Mouse (Mus musculus) kidney, postnatal 0 days (tissue): ENCODE measurements around the gene Acp7. TPM values are rescaled to one million over a fixed set of nuclear protein-coding genes. Genes with fewer than 3 reads are reported as not detected.

Experiments
- ATAC-seq: fragments of 200-750 bp; cut with Nextera tagmentation; replicated peaks from 2 replicates; pipeline ENCODE4 v1.8.0; 2017; ENCODE audit warnings: low read depth, moderate number of reproducible peaks, moderate TSS enrichment, moderate library complexity; ENCODE audit not compliant: low FRiP score
- DNase-seq: peaks from one replicate; pipeline ENCODE4 v3.0.0-alpha.2; 2016; ENCODE audit warnings: low spot score
- H3K27ac ChIP-seq: fragments of 300-500 bp; sonication (generic); 2 replicates; pipeline ENCODE4 v1.5.1; 2014; ENCODE audit warnings: mild to moderate bottlenecking
- H3K27me3 ChIP-seq: fragments of 300-500 bp; sonication (generic); 2 replicates; pipeline ENCODE4 v1.6.1; 2014; ENCODE audit warnings: low read length, mixed read lengths; ENCODE audit not compliant: insufficient read depth
- H3K36me3 ChIP-seq: fragments of 300-500 bp; sonication (generic); 2 replicates; pipeline ENCODE4 v1.6.1; 2014; ENCODE audit warnings: low read length, mixed read lengths; ENCODE audit not compliant: insufficient read depth
- H3K4me1 ChIP-seq: fragments of 300-500 bp; sonication (generic); replicated peaks from 2 replicates; pipeline ENCODE4 v1.6.1; 2014; ENCODE audit warnings: antibody characterized with exemption, low read length, mixed read lengths; ENCODE audit not compliant: insufficient read depth
- H3K4me2 ChIP-seq: fragments of 300-500 bp; sonication (generic); 2 replicates; pipeline ENCODE4 v1.6.1; 2014; ENCODE audit warnings: mild to moderate bottlenecking, low read length, moderate library complexity, mixed read lengths
- H3K4me3 ChIP-seq: fragments of 300-500 bp; sonication (generic); replicated peaks from 2 replicates; pipeline ENCODE4 v1.5.1; 2014; ENCODE audit warnings: low read depth, low read length
- H3K9ac ChIP-seq: fragments of 300-500 bp; sonication (generic); 2 replicates; pipeline ENCODE4 v1.6.1; 2014; ENCODE audit warnings: low read depth, low read length
- H3K9me3 ChIP-seq: fragments of 300-500 bp; sonication (generic); replicated peaks from 2 replicates; pipeline ENCODE4 v1.6.1; 2016; ENCODE audit warnings: low read length, inconsistent platforms, mixed read lengths
- CTCF ChIP-seq: IDR thresholded peaks from 2 replicates; pipeline ENCODE4 v1.5.1; 2016; ENCODE audit warnings: antibody characterized with exemption, low read depth, mild to moderate bottlenecking, moderate library complexity
- WGBS: fragments of 180-500 bp; shearing (Covaris S2); extraction: QIAGEN DNeasy Blood & Tissue Kit; methylation state at CpG from one replicate; pipeline ENCODE4 v1.1.7; 2014; 5-methylcytosine and 5-hydroxymethylcytosine counted together
- microRNA-seq: library from miRNA; unstranded; fragments of <30 nt; microRNA quantifications from one replicate; pipeline ENCODE4, GENCODE M21; 2016
- polyA plus RNA-seq: library from polyadenylated mRNA; unstranded; fragments of >200 nt; fragmentation: Nextera tagmentation; extraction: Ambion mirVana; gene quantifications from 2 replicates; pipeline ENCODE4 v1.2.1, GENCODE M21; 2015

Acp7 gene
- polyA plus RNA-seq, 1 experiment from 2014 or later = not detected

- DNase-seq (no peak), ATAC-seq (no peak)
- WGBS = 94% methylated on average over 13 of the region's 13 CpGs
- Histone ChIP-seq H3K27ac (no peak overlapping the region), H3K4me1 (peaks cover 3% of the 10 kb centered on the region; the same call in 1 of the 2 replicates), H3K27me3 (no peaks in the 10 kb centered on the region), H3K4me3 (no peak overlapping the region), H3K4me2 (no peak overlapping the region), H3K36me3 (peaks cover 68% of the 10 kb centered on the region), H3K9me3 (no peaks in the 10 kb centered on the region), H3K9ac (no peak overlapping the region)
- no peak for TF ChIP-seq CTCF
These were observed 68.2 kb downstream of the Acp7 start for GRCm38 (mm10) chr7:28562951-28563350.

GRCm38 (mm10) chr7:28562371-28562770 is 68.8 kb downstream of the Acp7 start:
- Histone ChIP-seq H3K4me2 (no peak overlapping the region), H3K4me1 (peaks cover 3% of the 10 kb centered on the region; the same call in 1 of the 2 replicates), H3K9ac (no peak overlapping the region), H3K27ac (no peak overlapping the region), H3K36me3 (peaks cover 65% of the 10 kb centered on the region), H3K27me3 (no peaks in the 10 kb centered on the region), H3K9me3 (no peaks in the 10 kb centered on the region), H3K4me3 (no peak overlapping the region)
- ATAC-seq (no peak), DNase-seq (no peak)
- WGBS = 76% methylated on average over 13 of the region's 13 CpGs
- TF ChIP-seq CTCF = no peak

GRCm38 (mm10) chr7:28561967-28562366 is 69.2 kb downstream of the Acp7 start:
- H3K9ac ChIP-seq = no peak overlapping the region
- H3K36me3 ChIP-seq = peaks cover 61% of the 10 kb centered on the region
- TF ChIP-seq CTCF = no peak
- ATAC-seq = no peak
- no peak overlapping the region for H3K4me2 ChIP-seq
- no peak overlapping the region for H3K27ac ChIP-seq
- 90% methylated on average over 11 of the region's 11 CpGs for WGBS
- peaks cover 3% of the 10 kb centered on the region; the same call in 1 of the 2 replicates for H3K4me1 ChIP-seq
- no peaks in the 10 kb centered on the region for H3K27me3 ChIP-seq
- no peaks in the 10 kb centered on the region for H3K9me3 ChIP-seq
- no peak for DNase-seq
- no peak overlapping the region for H3K4me3 ChIP-seq

GRCm38 (mm10) chr7:28560856-28561255 is 70.3 kb downstream of the Acp7 start:
- H3K27me3 ChIP-seq = no peaks in the 10 kb centered on the region
- WGBS = 90% methylated on average over 10 of the region's 10 CpGs
- no peak for TF ChIP-seq CTCF
- H3K36me3 ChIP-seq = peaks cover 50% of the 10 kb centered on the region
- no peaks in the 10 kb centered on the region for H3K9me3 ChIP-seq
- no peak for ATAC-seq
- DNase-seq = no peak
- no peak overlapping the region for H3K27ac ChIP-seq
- no peak overlapping the region for H3K4me2 ChIP-seq
- H3K4me3 ChIP-seq = no peak overlapping the region
- no peak overlapping the region for H3K9ac ChIP-seq
- peaks cover 3% of the 10 kb centered on the region; the same call in 1 of the 2 replicates for H3K4me1 ChIP-seq

- Histone ChIP-seq H3K36me3 (peaks cover 32% of the 10 kb centered on the region; the same call in 1 of the 2 replicates), H3K4me1 (peaks cover 3% of the 10 kb centered on the region; the same call in 1 of the 2 replicates), H3K4me3 (no peak overlapping the region), H3K4me2 (no peak overlapping the region), H3K9ac (no peak overlapping the region), H3K27me3 (no peaks in the 10 kb centered on the region), H3K27ac (peak overlapping the region; percentile 54; the same call in 1 of the 2 replicates), H3K9me3 (no peaks in the 10 kb centered on the region)
- no peak for TF ChIP-seq CTCF
- WGBS = 34% methylated on average over 4 of the region's 4 CpGs
- ATAC-seq (no peak), DNase-seq (peak; percentile 79)
These were observed 72.6 kb downstream of the Acp7 start for GRCm38 (mm10) chr7:28558486-28558885.

GRCm38 (mm10) chr7:28557708-28558107 is 73.4 kb downstream of the Acp7 start:
- no peak for TF ChIP-seq CTCF
- peaks cover 3% of the 10 kb centered on the region; the same call in 1 of the 2 replicates for H3K4me1 ChIP-seq
- H3K4me3 ChIP-seq = no peak overlapping the region
- no peaks in the 10 kb centered on the region for H3K9me3 ChIP-seq
- DNase-seq (no peak), ATAC-seq (no peak)
- no peaks in the 10 kb centered on the region for H3K27me3 ChIP-seq
- WGBS = 74% methylated on average over 6 of the region's 6 CpGs
- H3K4me2 ChIP-seq = no peak overlapping the region
- peaks cover 28% of the 10 kb centered on the region; the same call in 1 of the 2 replicates for H3K36me3 ChIP-seq
- H3K27ac ChIP-seq = 0 out of 2 replicates have a peak overlapping the region, but pooled peaks have one; percentile 11
- H3K9ac ChIP-seq = no peak overlapping the region

Small RNA genes lying within 50 kb of the gene (microRNA-seq; reads per million reads assigned to microRNA genes)
- not detected for gene Mir7049

Other genes starting within 250 kb of the Acp7 start
- gene Med29, start 238.6 kb downstream of the Acp7 start, polyA plus RNA-seq = 44.6 and 47.8 TPM in 2 replicates
- 60.2 and 70.3 TPM in 2 replicates for gene Paf1, start 238.4 kb downstream of the Acp7 start, polyA plus RNA-seq
- 19.5 and 23.8 TPM in 2 replicates for gene Gmfg, start 193.9 kb downstream of the Acp7 start, polyA plus RNA-seq
- 2.1 and 2.8 TPM in 2 replicates for gene Lrfn1, start 179.4 kb downstream of the Acp7 start, polyA plus RNA-seq
- not detected in 2 replicates for gene Ifnl2, start 120.9 kb downstream of the Acp7 start, polyA plus RNA-seq
- gene Ifnl3, start 108.5 kb downstream of the Acp7 start, polyA plus RNA-seq = not detected in 2 replicates
- 0.27 and 0.45 TPM in 2 replicates for gene Sycn, start 90.4 kb downstream of the Acp7 start, polyA plus RNA-seq
- gene Nccrp1, start 84.1 kb downstream of the Acp7 start, polyA plus RNA-seq = 5.5 and 7.3 TPM in 2 replicates
- gene Samd4b, start 33.2 kb downstream of the Acp7 start, polyA plus RNA-seq = 18.4 and 19.5 TPM in 2 replicates
- gene Pak4, start 33.1 kb downstream of the Acp7 start, polyA plus RNA-seq = 33.5 and 36.6 TPM in 2 replicates
- gene Fbxo27, start 61.5 kb upstream of the Acp7 start, polyA plus RNA-seq = 3.9 and 4.1 TPM in 2 replicates
- gene Fbxo17, start 85.5 kb upstream of the Acp7 start, polyA plus RNA-seq = 7.0 and 8.0 TPM in 2 replicates
- 143 and 151 TPM in 2 replicates for gene Mrps12, start 110.5 kb upstream of the Acp7 start, polyA plus RNA-seq
- 20.2 and 21.5 TPM in 2 replicates for gene Sars2, start 110.7 kb upstream of the Acp7 start, polyA plus RNA-seq
- not detected in 2 replicates for gene Ccer2, start 124.8 kb upstream of the Acp7 start, polyA plus RNA-seq
- gene Sirt2, start 135.4 kb upstream of the Acp7 start, polyA plus RNA-seq = 54.1 and 60.2 TPM in 2 replicates
- 42.2 and 43.7 TPM in 2 replicates for gene Nfkbib, start 136.2 kb upstream of the Acp7 start, polyA plus RNA-seq
- 5.2 and 6.3 TPM in 2 replicates for gene Rinl, start 157.6 kb upstream of the Acp7 start, polyA plus RNA-seq
- 232 TPM in 2 replicates for gene Hnrnpl, start 177.2 kb upstream of the Acp7 start, polyA plus RNA-seq
- gene Ech1, start 193.9 kb upstream of the Acp7 start, polyA plus RNA-seq = 330 and 348 TPM in 2 replicates
- gene Lgals4, start 202.5 kb upstream of the Acp7 start, polyA plus RNA-seq = 10.8 and 10.9 TPM in 2 replicates
- gene Lgals7, start 232.5 kb upstream of the Acp7 start, polyA plus RNA-seq = 1.3 and 1.7 TPM in 2 replicates